Mouse (Mus musculus) kidney, adult 2 months (tissue): ENCODE measurements around the gene Vmn1r18. TPM values are rescaled to one million over a fixed set of nuclear protein-coding genes. Genes with fewer than 3 reads are reported as not detected.

Experiments used
- DNase-seq: peaks from one replicate; pipeline ENCODE4 v3.0.0; 2021
- H3K27ac ChIP-seq: fragments of 200-500 bp; 2 replicates; pipeline ENCODE4 v1.5.1; 2012; ENCODE audit warnings: low read depth, low read length, control low read depth, inconsistent platforms; ENCODE audit not compliant: insufficient read depth
- H3K27me3 ChIP-seq: fragments of 200-500 bp; replicated peaks from 2 replicates; pipeline ENCODE4 v1.6.1; 2012; ENCODE audit warnings: mild to moderate bottlenecking, moderate library complexity, low read length, inconsistent platforms; ENCODE audit not compliant: control insufficient read depth, insufficient read depth
- H3K36me3 ChIP-seq: fragments of 200-500 bp; 2 replicates; pipeline ENCODE4 v1.6.1; 2012; ENCODE audit warnings: mild to moderate bottlenecking, moderate library complexity, low read length, inconsistent platforms; ENCODE audit not compliant: control insufficient read depth, insufficient read depth
- H3K4me1 ChIP-seq: fragments of 200-500 bp; 2 replicates; pipeline ENCODE4 v1.6.1; 2011; ENCODE audit warnings: low read length; ENCODE audit not compliant: control insufficient read depth, insufficient read depth
- H3K4me3 ChIP-seq: fragments of 200-500 bp; 2 replicates; pipeline ENCODE4 v1.5.1; 2011; ENCODE audit warnings: mild to moderate bottlenecking, low read depth, low read length, control low read depth; ENCODE audit not compliant: insufficient read depth
- CTCF ChIP-seq: fragments of 200-500 bp; conservative IDR thresholded peaks from 2 replicates; pipeline ENCODE4 v1.5.1; 2011; ENCODE audit warnings: low read depth, mild to moderate bottlenecking, control low read depth, low read length, moderate library complexity, mixed read lengths; ENCODE audit not compliant: insufficient read depth, insufficient read length
- POLR2A ChIP-seq: fragments of 200-500 bp; IDR thresholded peaks from one replicate; pipeline ENCODE4 v1.6.1; 2011; ENCODE audit warnings: low read depth, low read length, control low read depth
- WGBS: fragments of 180-500 bp; shearing (Covaris S2); methylation state at CpG from one replicate; pipeline ENCODE4 v1.1.7; 2018; 5-methylcytosine and 5-hydroxymethylcytosine counted together
- polyA plus RNA-seq: library from polyadenylated mRNA; depleted of rRNA; stranded (reverse); fragments of >200 nt; gene quantifications from 2 replicates; pipeline ENCODE4 v1.2.3, GENCODE M21; 2012; rRNA removed

The Vmn1r18 gene
- polyA plus RNA-seq, 1 experiment: not detected

DNA sequence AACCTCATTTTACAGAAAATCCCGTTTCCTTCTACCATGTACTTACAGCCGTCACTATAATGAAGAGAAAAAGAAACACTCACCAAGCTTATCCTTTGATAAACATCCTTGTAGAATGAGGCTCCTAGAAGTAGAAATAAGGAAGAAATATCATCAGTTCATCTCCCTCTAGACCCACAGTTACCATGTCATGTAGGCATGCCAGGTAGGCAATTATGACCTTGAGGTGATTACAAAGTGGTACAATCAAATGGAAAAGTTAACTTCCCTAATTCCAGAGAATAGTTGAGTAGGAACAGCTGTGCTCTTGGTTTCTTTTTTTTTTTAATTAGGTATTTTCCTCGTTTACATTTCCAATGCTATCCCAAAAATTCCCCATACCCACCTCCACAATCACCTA lies 66.2 kb downstream of the Vmn1r18 start, which contains the start of gene Vmn1r16:
TSS of gene Vmn1r16 (minus strand) at position 101 of the 400 bp plus-strand sequence.
- H3K4me1 ChIP-seq: no peaks in the 10 kb centered on the region
- no peaks in the 10 kb centered on the region for H3K36me3 ChIP-seq
- H3K4me3 ChIP-seq: no peak within 1 kb of the TSS
- no peaks in the 10 kb centered on the region for H3K27me3 ChIP-seq
- H3K27ac ChIP-seq: no peak within 1 kb of the TSS
- TF ChIP-seq CTCF (no peak), POLR2A (no peak)
- DNase-seq: no peak
- 71% methylated on average over 3 of the region's 3 CpGs for WGBS

Other genes with a start within 250 kb of the Vmn1r18 start
- gene Vmn1r12, start 238.9 kb downstream of the Vmn1r18 start, polyA plus RNA-seq: not detected in 2 replicates
- gene Vmn1r13, start 192.5 kb downstream of the Vmn1r18 start, polyA plus RNA-seq: not detected in 2 replicates
- not detected in 2 replicates for gene Vmn1r14, start 164.1 kb downstream of the Vmn1r18 start, polyA plus RNA-seq
- not detected in 2 replicates for gene Vmn1r15, start 137.8 kb downstream of the Vmn1r18 start, polyA plus RNA-seq
- gene Vmn1r16, start 66.3 kb downstream of the Vmn1r18 start, polyA plus RNA-seq: not detected in 2 replicates
- not detected in 2 replicates for gene Vmn1r17, start 32.1 kb downstream of the Vmn1r18 start, polyA plus RNA-seq
- 0.23 TPM in 2 replicates for gene Vmn1r19, start 8.0 kb upstream of the Vmn1r18 start, polyA plus RNA-seq
- 0.30 and 0.45 TPM in 2 replicates for gene Vmn1r20, start 33.1 kb upstream of the Vmn1r18 start, polyA plus RNA-seq
- gene Ppm1k, start 139.7 kb upstream of the Vmn1r18 start, polyA plus RNA-seq: 3.2 and 6.2 TPM in 2 replicates
- gene Herc6, start 185.2 kb upstream of the Vmn1r18 start, polyA plus RNA-seq: 3.5 and 4.0 TPM in 2 replicates